Mouse (Mus musculus): ENCODE measurements around the gene Cntnap5a. TPM values are rescaled to one million over a fixed set of nuclear protein-coding genes. Genes with fewer than 3 reads are reported as not detected.

Gene Cntnap5a
- polyA plus RNA-seq, 1 experiment from 2014 or later: 0.07 TPM

DNA sequence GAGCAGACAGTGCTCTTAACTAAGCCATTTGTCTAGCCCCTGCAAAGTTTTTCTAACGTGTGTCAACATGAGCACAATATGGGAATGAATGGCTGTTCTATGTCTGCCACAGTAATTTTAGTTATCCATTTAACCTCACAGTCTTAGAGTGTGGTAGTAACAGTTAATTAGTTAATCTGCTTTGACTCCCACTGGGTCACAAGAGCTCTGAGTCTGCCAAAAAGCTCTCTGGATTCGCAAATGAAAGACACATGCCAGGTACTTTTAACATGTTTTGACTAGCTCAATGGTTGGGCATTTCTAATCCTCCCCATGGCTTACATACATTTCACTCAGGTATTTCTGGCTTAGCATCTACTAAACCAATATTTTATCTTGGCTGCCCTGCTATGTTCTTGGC lies 163.0 kb downstream of the Cntnap5a start:
- Histone ChIP-seq H3K27ac (ENCODE audit: low read length) (no peak overlapping the region), H3K36me3 (ENCODE audit: control insufficient read depth, insufficient read depth, low read length) (no peaks in the 10 kb centered on the region), H3K9me3 (ENCODE audit: control insufficient read depth, low read length) (no peaks in the 10 kb centered on the region), H3K4me1 (ENCODE audit: control insufficient read depth, insufficient read depth, low read length) (no peaks in the 10 kb centered on the region), H3K4me3 (ENCODE audit: low read length) (no peak overlapping the region), H3K9ac (ENCODE audit: low read depth, low read length) (no peak overlapping the region), H3K27me3 (replicated peaks; ENCODE audit: control insufficient read depth, insufficient read depth, low read length) (no peaks in the 10 kb centered on the region), H3K4me2 (ENCODE audit: low read depth, low read length) (no peak overlapping the region)
- ATAC-seq: no peak
- 63% methylated on average over 2 of the region's 2 CpGs for WGBS

DNA sequence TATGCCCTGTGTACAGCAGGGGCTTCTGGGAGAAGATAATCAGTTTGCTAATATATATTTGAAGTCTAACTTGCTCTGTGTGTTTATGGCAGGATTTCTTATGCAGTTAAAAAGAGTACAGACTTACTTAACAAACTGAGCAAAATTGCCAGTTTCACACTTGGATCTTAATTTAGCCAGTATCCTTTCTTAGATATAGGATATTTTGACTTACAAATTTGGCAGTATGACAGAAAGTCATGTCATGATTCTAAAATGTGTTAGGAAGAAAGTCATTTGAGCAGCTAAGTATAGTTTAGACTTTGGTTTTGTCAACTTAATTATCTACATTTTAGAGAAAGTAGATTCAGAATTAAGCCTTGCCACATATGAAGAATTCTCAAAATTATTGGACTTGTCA lies 167.7 kb downstream of the Cntnap5a start:
- no peak overlapping the region for H3K9ac ChIP-seq (ENCODE audit: low read depth, low read length)
- H3K27me3 ChIP-seq (replicated peaks; ENCODE audit: control insufficient read depth, insufficient read depth, low read length): no peaks in the 10 kb centered on the region
- no peak overlapping the region for H3K27ac ChIP-seq (ENCODE audit: low read length)
- no peak overlapping the region for H3K4me3 ChIP-seq (ENCODE audit: low read length)
- no peaks in the 10 kb centered on the region for H3K9me3 ChIP-seq (ENCODE audit: control insufficient read depth, low read length)
- no peak overlapping the region for H3K4me2 ChIP-seq (ENCODE audit: low read depth, low read length)
- ATAC-seq: no peak
- no peaks in the 10 kb centered on the region for H3K36me3 ChIP-seq (ENCODE audit: control insufficient read depth, insufficient read depth, low read length)
- H3K4me1 ChIP-seq (ENCODE audit: control insufficient read depth, insufficient read depth, low read length): no peaks in the 10 kb centered on the region

DNA sequence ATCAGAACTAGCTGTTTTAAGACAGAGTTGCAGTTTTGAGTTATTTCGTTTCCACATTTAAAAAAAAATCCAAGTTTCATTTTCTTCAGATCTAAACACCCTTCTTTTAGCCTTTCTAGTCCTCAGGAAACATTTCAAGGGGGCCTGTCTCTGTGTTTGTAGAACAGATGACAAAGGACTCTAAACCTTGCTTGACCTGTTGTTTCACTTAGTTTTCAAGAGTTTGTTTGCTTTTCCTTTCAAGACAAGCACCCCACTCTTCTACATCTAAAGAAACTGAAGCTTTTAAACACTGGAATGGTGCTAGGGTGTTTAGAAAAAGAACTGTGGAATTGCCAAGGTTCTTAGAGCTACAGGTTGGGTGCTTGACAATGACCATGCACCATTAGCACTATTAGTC lies 233.8 kb downstream of the Cntnap5a start:
- Histone ChIP-seq H3K27me3 (replicated peaks; ENCODE audit: control insufficient read depth, insufficient read depth, low read length) (no peaks in the 10 kb centered on the region), H3K9me3 (ENCODE audit: control insufficient read depth, low read length) (no peaks in the 10 kb centered on the region), H3K4me1 (ENCODE audit: control insufficient read depth, insufficient read depth, low read length) (no peaks in the 10 kb centered on the region), H3K36me3 (ENCODE audit: control insufficient read depth, insufficient read depth, low read length) (no peaks in the 10 kb centered on the region), H3K4me2 (ENCODE audit: low read depth, low read length) (no peak overlapping the region), H3K27ac (ENCODE audit: low read length) (no peak overlapping the region), H3K4me3 (ENCODE audit: low read length) (no peak overlapping the region), H3K9ac (ENCODE audit: low read depth, low read length) (no peak overlapping the region)
- 48% methylated on average over 1 of the region's 1 CpGs for WGBS
- no peak for ATAC-seq

DNA sequence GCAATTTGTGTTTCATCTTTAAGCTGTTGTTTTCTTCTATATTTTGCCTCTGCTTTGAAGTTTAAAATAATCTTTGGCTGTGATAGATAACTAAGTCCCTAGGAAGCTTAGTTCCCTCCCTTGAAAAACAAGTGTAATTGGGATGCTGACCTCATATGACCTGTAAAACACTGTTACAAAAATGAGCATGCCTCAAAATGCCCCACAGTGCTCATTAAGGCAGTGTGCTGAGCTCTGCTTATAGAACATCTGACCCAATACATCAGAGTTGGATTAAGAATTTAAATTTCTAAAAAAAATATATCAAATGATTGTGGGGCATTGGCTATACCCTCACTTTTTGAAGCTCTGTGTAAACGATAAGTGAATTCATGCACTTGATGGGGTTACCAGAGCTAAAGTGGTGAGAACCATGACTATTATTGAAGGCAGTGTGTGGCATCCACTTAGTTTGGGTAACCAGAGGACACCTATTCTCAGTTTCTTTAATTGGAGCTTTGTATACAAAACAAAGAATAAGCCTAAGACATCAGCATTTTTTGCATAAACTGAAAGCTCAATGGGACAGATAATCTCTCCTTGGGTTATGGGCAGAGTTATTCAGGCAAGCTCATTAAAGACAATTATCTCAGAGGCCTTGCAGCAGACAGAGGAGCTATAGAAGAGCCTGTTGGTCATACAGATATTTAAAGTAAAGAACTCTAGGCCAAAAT lies 241.6 kb downstream of the Cntnap5a start:
- H3K9ac ChIP-seq (ENCODE audit: low read depth, low read length): no peak overlapping the region
- WGBS: 89% methylated on average over 1 of the region's 1 CpGs
- no peak overlapping the region for H3K27ac ChIP-seq (ENCODE audit: low read length)
- no peak overlapping the region for H3K4me3 ChIP-seq (ENCODE audit: low read length)
- H3K27me3 ChIP-seq (replicated peaks; ENCODE audit: control insufficient read depth, insufficient read depth, low read length): no peaks in the 10 kb centered on the region
- no peak for ATAC-seq
- no peaks in the 10 kb centered on the region for H3K9me3 ChIP-seq (ENCODE audit: control insufficient read depth, low read length)
- H3K36me3 ChIP-seq (ENCODE audit: control insufficient read depth, insufficient read depth, low read length): no peaks in the 10 kb centered on the region
- no peak overlapping the region for H3K4me2 ChIP-seq (ENCODE audit: low read depth, low read length)
- H3K4me1 ChIP-seq (ENCODE audit: control insufficient read depth, insufficient read depth, low read length): no peaks in the 10 kb centered on the region

DNA sequence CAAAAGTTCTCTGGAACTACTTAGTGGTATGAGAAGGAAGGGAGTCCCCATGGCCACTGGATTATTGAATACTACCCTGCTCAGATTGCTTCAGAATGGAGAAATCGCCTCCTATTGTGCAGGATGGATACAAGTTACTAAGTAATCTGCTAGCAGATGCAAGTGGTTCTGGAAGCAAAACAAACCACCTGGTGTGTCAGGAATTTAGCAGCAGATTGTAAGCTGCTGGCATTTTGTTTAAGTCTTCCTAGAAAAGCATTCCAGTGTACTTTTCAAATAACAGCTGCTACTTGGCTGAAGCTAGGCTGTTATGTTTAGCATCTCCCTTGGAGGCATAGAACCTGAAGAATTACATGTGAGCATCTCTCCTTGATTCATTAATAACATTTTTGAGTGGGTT lies 247.5 kb downstream of the Cntnap5a start:
- H3K4me3 ChIP-seq (ENCODE audit: low read length): no peak overlapping the region
- H3K27ac ChIP-seq (ENCODE audit: low read length): no peak overlapping the region
- H3K4me2 ChIP-seq (ENCODE audit: low read depth, low read length): no peak overlapping the region
- H3K9ac ChIP-seq (ENCODE audit: low read depth, low read length): no peak overlapping the region
- WGBS: 34% methylated on average over 1 of the region's 1 CpGs
- H3K9me3 ChIP-seq (ENCODE audit: control insufficient read depth, low read length): no peaks in the 10 kb centered on the region
- no peaks in the 10 kb centered on the region for H3K36me3 ChIP-seq (ENCODE audit: control insufficient read depth, insufficient read depth, low read length)
- H3K4me1 ChIP-seq (ENCODE audit: control insufficient read depth, insufficient read depth, low read length): no peaks in the 10 kb centered on the region
- H3K27me3 ChIP-seq (replicated peaks; ENCODE audit: control insufficient read depth, insufficient read depth, low read length): no peaks in the 10 kb centered on the region
- no peak for ATAC-seq

DNA sequence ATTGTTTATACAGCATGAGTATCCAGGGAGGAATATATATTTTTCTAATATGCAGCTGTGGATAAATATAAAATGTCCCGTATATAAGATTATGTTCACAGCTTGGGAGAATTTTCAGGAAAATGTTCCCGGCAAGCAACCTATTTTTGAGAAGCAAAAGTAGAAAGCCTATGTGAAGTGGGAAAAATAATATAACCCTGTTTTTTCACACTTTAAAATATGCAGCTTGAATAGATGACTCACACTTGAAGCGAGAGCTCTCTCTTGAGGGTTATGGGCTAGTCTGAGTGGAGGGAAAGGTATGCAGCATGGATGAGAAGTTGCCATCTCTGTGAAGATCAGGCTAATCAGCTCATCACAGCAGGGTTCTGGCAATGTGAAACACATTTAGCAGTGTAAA lies 261.3 kb downstream of the Cntnap5a start:
- Histone ChIP-seq H3K27me3 (replicated peaks; ENCODE audit: control insufficient read depth, insufficient read depth, low read length) (no peaks in the 10 kb centered on the region), H3K9me3 (ENCODE audit: control insufficient read depth, low read length) (no peaks in the 10 kb centered on the region), H3K36me3 (ENCODE audit: control insufficient read depth, insufficient read depth, low read length) (no peaks in the 10 kb centered on the region), H3K4me3 (ENCODE audit: low read length) (no peak overlapping the region), H3K4me1 (ENCODE audit: control insufficient read depth, insufficient read depth, low read length) (no peaks in the 10 kb centered on the region), H3K9ac (ENCODE audit: low read depth, low read length) (no peak overlapping the region), H3K27ac (ENCODE audit: low read length) (no peak overlapping the region), H3K4me2 (ENCODE audit: low read depth, low read length) (no peak overlapping the region)
- 79% methylated on average over 3 of the region's 3 CpGs for WGBS
- no peak for ATAC-seq

DNA sequence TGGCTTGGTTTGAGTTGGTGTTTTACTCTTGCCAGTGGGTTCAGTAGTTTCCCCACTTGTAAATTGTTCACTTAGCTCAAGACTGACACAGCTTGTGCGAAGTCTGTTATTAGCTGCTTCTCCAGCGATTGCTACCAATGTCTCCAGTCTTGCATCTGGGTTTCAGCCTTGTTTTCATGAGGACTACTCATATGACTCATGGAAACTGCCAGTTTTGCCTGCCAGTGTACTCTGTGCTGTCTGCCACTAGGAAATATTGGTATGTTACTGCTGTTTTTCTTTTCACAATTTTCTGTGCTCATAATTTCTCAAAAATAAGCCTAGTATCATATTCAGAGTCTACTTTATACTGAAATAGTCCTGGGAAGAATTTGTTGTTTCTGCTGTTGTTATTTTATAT lies 272.0 kb downstream of the Cntnap5a start:
- 88% methylated on average over 2 of the region's 2 CpGs for WGBS
- Histone ChIP-seq H3K9me3 (ENCODE audit: control insufficient read depth, low read length) (no peaks in the 10 kb centered on the region), H3K4me3 (ENCODE audit: low read length) (no peak overlapping the region), H3K27ac (ENCODE audit: low read length) (no peak overlapping the region), H3K36me3 (ENCODE audit: control insufficient read depth, insufficient read depth, low read length) (no peaks in the 10 kb centered on the region), H3K9ac (ENCODE audit: low read depth, low read length) (no peak overlapping the region), H3K27me3 (replicated peaks; ENCODE audit: control insufficient read depth, insufficient read depth, low read length) (no peaks in the 10 kb centered on the region), H3K4me2 (ENCODE audit: low read depth, low read length) (no peak overlapping the region), H3K4me1 (ENCODE audit: control insufficient read depth, insufficient read depth, low read length) (no peaks in the 10 kb centered on the region)
- ATAC-seq: no peak

DNA sequence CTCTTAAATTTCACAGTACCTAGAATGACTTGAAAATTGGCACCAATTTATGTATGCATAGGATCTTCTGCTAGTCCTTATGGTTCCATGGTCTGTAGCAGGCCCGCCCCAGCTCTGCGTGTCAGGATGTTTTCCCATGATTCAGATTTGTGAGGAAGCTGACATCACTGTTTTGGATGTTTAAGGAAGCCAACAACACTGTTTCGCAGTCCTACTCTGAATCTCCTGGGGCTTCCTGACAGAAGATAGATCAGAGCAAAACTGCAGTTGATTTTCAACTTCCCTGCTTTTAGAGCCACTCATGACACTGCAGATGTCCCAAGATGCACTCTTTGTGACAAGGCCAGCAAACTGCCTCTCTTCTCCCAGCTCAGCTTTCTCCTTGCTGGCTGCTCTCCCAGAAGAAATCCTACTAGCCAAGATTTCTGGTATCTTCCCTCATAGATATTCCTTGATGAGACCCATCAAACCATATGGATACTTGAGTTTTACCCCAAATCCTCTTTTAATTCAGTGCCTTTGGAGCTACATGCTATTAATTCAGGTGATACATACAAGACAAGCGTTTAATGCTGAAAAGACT lies 280.5 kb downstream of the Cntnap5a start:
- Histone ChIP-seq H3K27ac (ENCODE audit: low read length) (no peak overlapping the region), H3K4me3 (ENCODE audit: low read length) (no peak overlapping the region), H3K9me3 (ENCODE audit: control insufficient read depth, low read length) (no peaks in the 10 kb centered on the region), H3K4me1 (ENCODE audit: control insufficient read depth, insufficient read depth, low read length) (no peaks in the 10 kb centered on the region), H3K4me2 (ENCODE audit: low read depth, low read length) (no peak overlapping the region), H3K27me3 (replicated peaks; ENCODE audit: control insufficient read depth, insufficient read depth, low read length) (no peaks in the 10 kb centered on the region), H3K9ac (ENCODE audit: low read depth, low read length) (no peak overlapping the region), H3K36me3 (ENCODE audit: control insufficient read depth, insufficient read depth, low read length) (no peaks in the 10 kb centered on the region)
- no peak for ATAC-seq
- WGBS: 76% methylated on average over 4 of the region's 4 CpGs

DNA sequence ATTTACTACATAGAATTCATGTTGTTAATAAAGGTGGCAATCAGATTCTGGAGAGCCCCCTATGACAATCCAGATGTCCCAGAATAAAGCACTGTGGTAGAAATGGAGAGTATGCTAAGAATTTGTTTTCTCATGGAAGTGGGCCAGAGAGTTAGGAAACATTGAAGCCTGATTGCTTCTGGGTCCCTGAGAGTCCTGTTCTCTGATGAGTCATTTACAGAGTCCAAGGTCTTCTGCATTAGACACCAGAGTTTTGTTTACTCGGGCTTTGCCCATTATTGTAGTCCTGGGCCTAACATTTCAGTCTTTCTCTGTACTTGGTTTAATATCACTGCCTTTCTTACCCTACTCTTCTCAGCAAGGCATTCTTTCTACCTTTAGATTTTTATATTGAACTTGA lies 305.6 kb downstream of the Cntnap5a start:
- peak; percentile 75; the same call in 1 of the 2 replicates for ATAC-seq
- Histone ChIP-seq H3K27me3 (replicated peaks; ENCODE audit: control insufficient read depth, insufficient read depth, low read length) (no peaks in the 10 kb centered on the region), H3K4me1 (ENCODE audit: control insufficient read depth, insufficient read depth, low read length) (no peaks in the 10 kb centered on the region), H3K27ac (ENCODE audit: low read length) (no peak overlapping the region), H3K4me2 (ENCODE audit: low read depth, low read length) (no peak overlapping the region), H3K9ac (ENCODE audit: low read depth, low read length) (no peak overlapping the region), H3K4me3 (ENCODE audit: low read length) (no peak overlapping the region), H3K9me3 (ENCODE audit: control insufficient read depth, low read length) (no peaks in the 10 kb centered on the region), H3K36me3 (ENCODE audit: control insufficient read depth, insufficient read depth, low read length) (no peaks in the 10 kb centered on the region)
- WGBS: 61% methylated on average over 1 of the region's 1 CpGs

DNA sequence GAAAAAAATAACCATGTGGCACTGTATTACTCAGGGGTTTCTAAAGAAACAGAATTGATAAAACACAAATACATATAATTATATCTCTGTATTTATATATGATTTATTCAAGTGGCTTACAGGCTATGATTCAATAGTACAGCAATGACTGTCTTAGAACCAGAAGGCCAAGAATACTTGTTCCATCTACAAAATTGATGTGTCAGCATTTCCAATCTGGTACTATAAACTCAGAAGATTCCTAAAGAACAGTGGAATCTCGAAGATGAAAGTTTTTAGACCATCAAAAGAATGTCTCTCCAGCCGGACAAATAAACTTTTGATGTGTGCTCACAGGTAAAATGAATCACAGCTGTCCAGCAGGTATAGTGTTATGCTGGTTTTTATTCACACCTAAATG lies 331.2 kb downstream of the Cntnap5a start:
- WGBS: 80% methylated on average over 2 of the region's 2 CpGs
- Histone ChIP-seq H3K36me3 (ENCODE audit: control insufficient read depth, insufficient read depth, low read length) (no peaks in the 10 kb centered on the region), H3K27ac (ENCODE audit: low read length) (no peak overlapping the region), H3K9ac (ENCODE audit: low read depth, low read length) (no peak overlapping the region), H3K4me1 (ENCODE audit: control insufficient read depth, insufficient read depth, low read length) (no peaks in the 10 kb centered on the region), H3K9me3 (ENCODE audit: control insufficient read depth, low read length) (no peaks in the 10 kb centered on the region), H3K27me3 (replicated peaks; ENCODE audit: control insufficient read depth, insufficient read depth, low read length) (no peaks in the 10 kb centered on the region), H3K4me2 (ENCODE audit: low read depth, low read length) (no peak overlapping the region), H3K4me3 (ENCODE audit: low read length) (no peak overlapping the region)
- no peak for ATAC-seq
